Mouse (Mus musculus) limb, embryonic 14.5 days (tissue): ENCODE data around the gene G6pc3. TPM values are rescaled to one million over a fixed set of nuclear protein-coding genes. Genes with fewer than 3 reads are reported as not detected.

ENCODE experiments used
- ATAC-seq: fragments of 200-750 bp; cut with Nextera tagmentation; 2 replicates; pipeline ENCODE4 v1.8.0; 2017; ENCODE audit warnings: low read depth, moderate number of reproducible peaks, moderate TSS enrichment; ENCODE audit not compliant: low FRiP score
- DNase-seq: peaks from one replicate; pipeline ENCODE4 v3.0.0-alpha.2; 2015; ENCODE audit warnings: low spot score
- H3K27ac ChIP-seq: fragments of 300-500 bp; sonication (generic); replicated peaks from 2 replicates; pipeline ENCODE4 v1.5.1; 2014; ENCODE audit warnings: low read depth, mild to moderate bottlenecking, low read length, moderate library complexity, mixed read lengths
- H3K27me3 ChIP-seq: fragments of 300-500 bp; sonication (generic); 2 replicates; pipeline ENCODE4 v1.6.1; 2014; ENCODE audit warnings: low read length, mixed read lengths; ENCODE audit not compliant: control insufficient read depth, insufficient read depth
- H3K36me3 ChIP-seq: fragments of 300-500 bp; sonication (generic); 2 replicates; pipeline ENCODE4 v1.6.1; 2014; ENCODE audit warnings: mild to moderate bottlenecking, low read length, moderate library complexity, mixed read lengths; ENCODE audit not compliant: control insufficient read depth, insufficient read depth
- H3K4me1 ChIP-seq: fragments of 300-500 bp; sonication (generic); 2 replicates; pipeline ENCODE4 v1.6.1; 2014; ENCODE audit warnings: antibody characterized with exemption, low read length, mixed read lengths; ENCODE audit not compliant: control insufficient read depth, insufficient read depth
- H3K4me2 ChIP-seq: fragments of 300-500 bp; sonication (generic); replicated peaks from 2 replicates; pipeline ENCODE4 v1.6.1; 2014; ENCODE audit warnings: low read depth, mild to moderate bottlenecking, low read length, moderate library complexity; ENCODE audit not compliant: severe bottlenecking
- H3K4me3 ChIP-seq: fragments of 300-500 bp; sonication (generic); replicated peaks from 2 replicates; pipeline ENCODE4 v1.5.1; 2014; ENCODE audit warnings: low read length
- H3K9ac ChIP-seq: fragments of 300-500 bp; sonication (generic); 2 replicates; pipeline ENCODE4 v1.6.1; 2014; ENCODE audit warnings: mild to moderate bottlenecking, low read depth, low read length, moderate library complexity; ENCODE audit not compliant: severe bottlenecking
- H3K9me3 ChIP-seq: fragments of 300-500 bp; sonication (generic); 2 replicates; pipeline ENCODE4 v1.6.1; 2016; ENCODE audit warnings: low read length; ENCODE audit not compliant: control insufficient read depth
- POLR2A ChIP-seq: fragments of 200-500 bp; IDR thresholded peaks from 2 replicates; pipeline ENCODE4 v1.8.0; 2012; ENCODE audit warnings: inconsistent platforms, mild to moderate bottlenecking, moderate library complexity, borderline replicate concordance; ENCODE audit not compliant: insufficient read depth, insufficient read length; ENCODE audit errors: extremely low read depth
- WGBS: fragments of 180-500 bp; shearing (Covaris S2); extraction: QIAGEN DNeasy Blood & Tissue Kit; methylation state at CpG from one replicate; pipeline ENCODE4 v1.1.7; 2014; 5-methylcytosine and 5-hydroxymethylcytosine counted together
- microRNA-seq: library from miRNA; unstranded; fragments of <30 nt; microRNA quantifications from one replicate; pipeline ENCODE4, GENCODE M21; 2016
- polyA plus RNA-seq, 2 experiments: library from polyadenylated mRNA; depleted of rRNA in 1 of 2; stranded (reverse) in 1 of 2; unstranded in 1 of 2; fragments of >200 nt; fragmentation: Nextera tagmentation in 1 of 2; extraction: Ambion mirVana in 1 of 2; gene quantifications; 2 replicates each; pipeline versions ENCODE4 v1.2.1 to v1.2.3; 2012 to 2014

Gene G6pc3
- polyA plus RNA-seq, 2 experiments, result 27.6 to 42.7 TPM

- no peak overlapping the region for H3K9ac ChIP-seq
- H3K4me3 ChIP-seq, result no peak overlapping the region
- 76% methylated on average over 5 of the region's 5 CpGs for WGBS
- H3K27ac ChIP-seq, result no peak overlapping the region
- no peaks in the 10 kb centered on the region for H3K9me3 ChIP-seq
- no peak for TF ChIP-seq POLR2A
- DNase-seq (no peak), ATAC-seq (no peak)
- no peaks in the 10 kb centered on the region for H3K27me3 ChIP-seq
- no peaks in the 10 kb centered on the region for H3K36me3 ChIP-seq
- no peak overlapping the region for H3K4me2 ChIP-seq
- H3K4me1 ChIP-seq, result peaks cover 13% of the 10 kb centered on the region; the same call in 1 of the 2 replicates
Observed at GRCm38 (mm10) chr11:102241246-102241645, 51.8 kb downstream of the G6pc3 start.

GRCm38 (mm10) chr11:102241874-102242273, 52.5 kb downstream of the G6pc3 start:
- Histone ChIP-seq H3K4me2 (no peak overlapping the region), H3K4me1 (peaks cover 13% of the 10 kb centered on the region; the same call in 1 of the 2 replicates), H3K9me3 (no peaks in the 10 kb centered on the region), H3K9ac (no peak overlapping the region), H3K36me3 (no peaks in the 10 kb centered on the region), H3K4me3 (no peak overlapping the region), H3K27ac (no peak overlapping the region), H3K27me3 (no peaks in the 10 kb centered on the region)
- WGBS, result 63% methylated on average over 5 of the region's 5 CpGs
- no peak for DNase-seq
- no peak for ATAC-seq
- no peak for TF ChIP-seq POLR2A

Small RNA genes lying within 50 kb of the gene (microRNA-seq; reads per million reads assigned to microRNA genes)
- 0.92 reads per million for gene Mir8101

Other genes starting within 250 kb of the G6pc3 start
- gene Sost, start 222.6 kb upstream of the G6pc3 start, polyA plus RNA-seq (2012; rRNA removed), result 0.82 and 0.88 TPM in 2 replicates
- not detected in 2 replicates for gene Sost, start 222.6 kb upstream of the G6pc3 start, polyA plus RNA-seq (2014; fragmentation: Nextera tagmentation; extraction: Ambion mirVana)
- not detected in 2 replicates for gene Cfap97d1, start 205.3 kb upstream of the G6pc3 start, polyA plus RNA-seq (2012; rRNA removed)
- gene Cfap97d1, start 205.3 kb upstream of the G6pc3 start, polyA plus RNA-seq (2014; fragmentation: Nextera tagmentation; extraction: Ambion mirVana), result not detected in 2 replicates
- gene Dusp3, start 202.6 kb upstream of the G6pc3 start, polyA plus RNA-seq (2012; rRNA removed), result 20.1 and 21.1 TPM in 2 replicates
- 23.4 and 23.6 TPM in 2 replicates for gene Dusp3, start 202.6 kb upstream of the G6pc3 start, polyA plus RNA-seq (2014; fragmentation: Nextera tagmentation; extraction: Ambion mirVana)
- 15.7 and 17.8 TPM in 2 replicates for gene Mpp3, start 161.2 kb upstream of the G6pc3 start, polyA plus RNA-seq (2012; rRNA removed)
- gene Mpp3, start 161.2 kb upstream of the G6pc3 start, polyA plus RNA-seq (2014; fragmentation: Nextera tagmentation; extraction: Ambion mirVana), result 4.9 and 5.2 TPM in 2 replicates
- 1.0 and 2.1 TPM in 2 replicates for gene Cd300lg, start 148.1 kb upstream of the G6pc3 start, polyA plus RNA-seq (2012; rRNA removed)
- 0.81 and 0.87 TPM in 2 replicates for gene Cd300lg, start 148.1 kb upstream of the G6pc3 start, polyA plus RNA-seq (2014; fragmentation: Nextera tagmentation; extraction: Ambion mirVana)
- 20.5 and 26.7 TPM in 2 replicates for gene Mpp2, start 101.1 kb upstream of the G6pc3 start, polyA plus RNA-seq (2012; rRNA removed)
- gene Mpp2, start 101.1 kb upstream of the G6pc3 start, polyA plus RNA-seq (2014; fragmentation: Nextera tagmentation; extraction: Ambion mirVana), result 6.6 and 10.2 TPM in 2 replicates
- gene Ppy, start 88.3 kb upstream of the G6pc3 start, polyA plus RNA-seq (2012; rRNA removed), result not detected in 2 replicates
- not detected in 2 replicates for gene Ppy, start 88.3 kb upstream of the G6pc3 start, polyA plus RNA-seq (2014; fragmentation: Nextera tagmentation; extraction: Ambion mirVana)
- not detected in 2 replicates for gene Pyy, start 81.8 kb upstream of the G6pc3 start, polyA plus RNA-seq (2012; rRNA removed)
- gene Pyy, start 81.8 kb upstream of the G6pc3 start, polyA plus RNA-seq (2014; fragmentation: Nextera tagmentation; extraction: Ambion mirVana), result not detected in 2 replicates
- 0.06 and 0.09 TPM in 2 replicates for gene Nags, start 44.1 kb upstream of the G6pc3 start, polyA plus RNA-seq (2012; rRNA removed)
- not detected in 2 replicates for gene Nags, start 44.1 kb upstream of the G6pc3 start, polyA plus RNA-seq (2014; fragmentation: Nextera tagmentation; extraction: Ambion mirVana)
- gene Tmem101, start 33.2 kb upstream of the G6pc3 start, polyA plus RNA-seq (2012; rRNA removed), result 37.1 and 47.9 TPM in 2 replicates
- 29.7 and 34.5 TPM in 2 replicates for gene Tmem101, start 33.2 kb upstream of the G6pc3 start, polyA plus RNA-seq (2014; fragmentation: Nextera tagmentation; extraction: Ambion mirVana)
- gene Lsm12, start 4.3 kb upstream of the G6pc3 start, polyA plus RNA-seq (2012; rRNA removed), result 38.5 and 40.0 TPM in 2 replicates
- gene Lsm12, start 4.3 kb upstream of the G6pc3 start, polyA plus RNA-seq (2014; fragmentation: Nextera tagmentation; extraction: Ambion mirVana), result 83.8 and 86.0 TPM in 2 replicates
- 86.2 and 149 TPM in 2 replicates for gene Hdac5, start 40.5 kb downstream of the G6pc3 start, polyA plus RNA-seq (2012; rRNA removed)
- 46.7 and 57.4 TPM in 2 replicates for gene Hdac5, start 40.5 kb downstream of the G6pc3 start, polyA plus RNA-seq (2014; fragmentation: Nextera tagmentation; extraction: Ambion mirVana)
- 14.2 and 15.4 TPM in 2 replicates for gene BC030867, start 59.3 kb downstream of the G6pc3 start, polyA plus RNA-seq (2012; rRNA removed)
- gene BC030867, start 59.3 kb downstream of the G6pc3 start, polyA plus RNA-seq (2014; fragmentation: Nextera tagmentation; extraction: Ambion mirVana), result 11.8 and 11.9 TPM in 2 replicates
- 2.2 and 2.8 TPM in 2 replicates for gene Asb16, start 79.1 kb downstream of the G6pc3 start, polyA plus RNA-seq (2012; rRNA removed)
- gene Asb16, start 79.1 kb downstream of the G6pc3 start, polyA plus RNA-seq (2014; fragmentation: Nextera tagmentation; extraction: Ambion mirVana), result 0.25 and 0.48 TPM in 2 replicates
- 59.9 and 68.6 TPM in 2 replicates for gene Tmub2, start 95.3 kb downstream of the G6pc3 start, polyA plus RNA-seq (2012; rRNA removed)
- gene Tmub2, start 95.3 kb downstream of the G6pc3 start, polyA plus RNA-seq (2014; fragmentation: Nextera tagmentation; extraction: Ambion mirVana), result 52.6 and 53.5 TPM in 2 replicates
- 72.1 and 84.0 TPM in 2 replicates for gene Atxn7l3, start 107.0 kb downstream of the G6pc3 start, polyA plus RNA-seq (2012; rRNA removed)
- gene Atxn7l3, start 107.0 kb downstream of the G6pc3 start, polyA plus RNA-seq (2014; fragmentation: Nextera tagmentation; extraction: Ambion mirVana), result 21.0 and 23.1 TPM in 2 replicates
- gene Ubtf, start 130.1 kb downstream of the G6pc3 start, polyA plus RNA-seq (2012; rRNA removed), result 61.0 and 81.3 TPM in 2 replicates
- 79.7 and 89.4 TPM in 2 replicates for gene Ubtf, start 130.1 kb downstream of the G6pc3 start, polyA plus RNA-seq (2014; fragmentation: Nextera tagmentation; extraction: Ambion mirVana)
- gene Slc4a1, start 176.6 kb downstream of the G6pc3 start, polyA plus RNA-seq (2012; rRNA removed), result 3.5 and 4.3 TPM in 2 replicates
- gene Slc4a1, start 176.6 kb downstream of the G6pc3 start, polyA plus RNA-seq (2014; fragmentation: Nextera tagmentation; extraction: Ambion mirVana), result 2.8 and 6.6 TPM in 2 replicates
- 2.9 and 3.2 TPM in 2 replicates for gene Rundc3a, start 203.8 kb downstream of the G6pc3 start, polyA plus RNA-seq (2012; rRNA removed)
- 1.0 and 1.1 TPM in 2 replicates for gene Rundc3a, start 203.8 kb downstream of the G6pc3 start, polyA plus RNA-seq (2014; fragmentation: Nextera tagmentation; extraction: Ambion mirVana)
- 120 and 181 TPM in 2 replicates for gene Slc25a39, start 218.3 kb downstream of the G6pc3 start, polyA plus RNA-seq (2012; rRNA removed)
- 179 and 195 TPM in 2 replicates for gene Slc25a39, start 218.3 kb downstream of the G6pc3 start, polyA plus RNA-seq (2014; fragmentation: Nextera tagmentation; extraction: Ambion mirVana)
- gene Grn, start 240.7 kb downstream of the G6pc3 start, polyA plus RNA-seq (2012; rRNA removed), result 120 and 135 TPM in 2 replicates
- 118 and 133 TPM in 2 replicates for gene Grn, start 240.7 kb downstream of the G6pc3 start, polyA plus RNA-seq (2014; fragmentation: Nextera tagmentation; extraction: Ambion mirVana)